Mouse (Mus musculus): ENCODE data around the gene Cdkal1. TPM values are rescaled to one million over a fixed set of nuclear protein-coding genes. Genes with fewer than 3 reads are reported as not detected.
A peak's percentile ranks its signal among the peaks of the same experiment; 100 is the strongest.

Cdkal1 gene
- polyA plus RNA-seq, 1 experiment from 2014 or later: 30.4 TPM

GRCm38 (mm10) chr13:29186748-29187147 is 668.7 kb downstream of the Cdkal1 start:
- Histone ChIP-seq H3K9me3 (no peaks in the 10 kb centered on the region), H3K4me1 (replicated peaks) (no peaks in the 10 kb centered on the region), H3K36me3 (no peaks in the 10 kb centered on the region), H3K4me3 (replicated peaks) (no peak overlapping the region), H3K27ac (no peak overlapping the region), H3K27me3 (replicated peaks) (no peaks in the 10 kb centered on the region), H3K9ac (no peak overlapping the region), H3K4me2 (replicated peaks) (no peak overlapping the region)
- WGBS: 95% methylated on average over 5 of the region's 5 CpGs
- no peak for ATAC-seq

- no peak overlapping the region for H3K4me2 ChIP-seq (replicated peaks)
- H3K9ac ChIP-seq: no peak overlapping the region
- no peaks in the 10 kb centered on the region for H3K4me1 ChIP-seq (replicated peaks)
- 53% methylated on average over 4 of the region's 4 CpGs for WGBS
- H3K27me3 ChIP-seq (replicated peaks): no peaks in the 10 kb centered on the region
- H3K4me3 ChIP-seq (replicated peaks): no peak overlapping the region
- no peaks in the 10 kb centered on the region for H3K9me3 ChIP-seq
- H3K27ac ChIP-seq: no peak overlapping the region
- no peak for ATAC-seq
- no peaks in the 10 kb centered on the region for H3K36me3 ChIP-seq
Measured at GRCm38 (mm10) chr13:29185545-29185944, 669.9 kb downstream of the Cdkal1 start.

- Histone ChIP-seq H3K4me3 (replicated peaks) (no peak overlapping the region), H3K4me2 (replicated peaks) (no peak overlapping the region), H3K27ac (no peak overlapping the region), H3K9me3 (no peaks in the 10 kb centered on the region), H3K36me3 (no peaks in the 10 kb centered on the region), H3K27me3 (replicated peaks) (no peaks in the 10 kb centered on the region), H3K9ac (no peak overlapping the region), H3K4me1 (replicated peaks) (no peaks in the 10 kb centered on the region)
- WGBS: 59% methylated on average over 2 of the region's 2 CpGs
- no peak for ATAC-seq
Measured at GRCm38 (mm10) chr13:29184545-29184944, 670.9 kb downstream of the Cdkal1 start.

GRCm38 (mm10) chr13:29179861-29180260 is 675.6 kb downstream of the Cdkal1 start:
- Histone ChIP-seq H3K9ac (no peak overlapping the region), H3K27me3 (replicated peaks) (no peaks in the 10 kb centered on the region), H3K36me3 (no peaks in the 10 kb centered on the region), H3K4me3 (replicated peaks) (no peak overlapping the region), H3K4me2 (replicated peaks) (no peak overlapping the region), H3K4me1 (replicated peaks) (no peaks in the 10 kb centered on the region), H3K27ac (no peak overlapping the region), H3K9me3 (no peaks in the 10 kb centered on the region)
- 93% methylated on average over 4 of the region's 4 CpGs for WGBS
- ATAC-seq: no peak

GRCm38 (mm10) chr13:29179260-29179659 is 676.2 kb downstream of the Cdkal1 start:
- Histone ChIP-seq H3K9me3 (no peaks in the 10 kb centered on the region), H3K27ac (no peak overlapping the region), H3K9ac (no peak overlapping the region), H3K4me3 (replicated peaks) (no peak overlapping the region), H3K4me1 (replicated peaks) (no peaks in the 10 kb centered on the region), H3K36me3 (no peaks in the 10 kb centered on the region), H3K4me2 (replicated peaks) (no peak overlapping the region), H3K27me3 (replicated peaks) (no peaks in the 10 kb centered on the region)
- 91% methylated on average over 4 of the region's 4 CpGs for WGBS
- no peak for ATAC-seq

GRCm38 (mm10) chr13:29177889-29178486 is 677.5 kb downstream of the Cdkal1 start:
- Histone ChIP-seq H3K4me3 (replicated peaks) (no peak overlapping the region), H3K27ac (no peak overlapping the region), H3K36me3 (no peaks in the 10 kb centered on the region), H3K9ac (no peak overlapping the region), H3K4me1 (replicated peaks) (no peaks in the 10 kb centered on the region), H3K27me3 (replicated peaks) (no peaks in the 10 kb centered on the region), H3K4me2 (replicated peaks) (no peak overlapping the region), H3K9me3 (no peaks in the 10 kb centered on the region)
- 32% methylated on average over 5 of the region's 5 CpGs for WGBS
- ATAC-seq: peak; percentile 55; the same call in 1 of the 2 replicates

- Histone ChIP-seq H3K4me3 (replicated peaks) (no peak overlapping the region), H3K9me3 (no peaks in the 10 kb centered on the region), H3K4me2 (replicated peaks) (no peak overlapping the region), H3K27ac (no peak overlapping the region), H3K4me1 (replicated peaks) (no peaks in the 10 kb centered on the region), H3K9ac (no peak overlapping the region), H3K27me3 (replicated peaks) (no peaks in the 10 kb centered on the region), H3K36me3 (no peaks in the 10 kb centered on the region)
- 43% methylated on average over 1 of the region's 1 CpGs for WGBS
- ATAC-seq: no peak
Measured at GRCm38 (mm10) chr13:29169356-29169755, 686.1 kb downstream of the Cdkal1 start.

GRCm38 (mm10) chr13:29164845-29165524 is 690.5 kb downstream of the Cdkal1 start:
- WGBS: 59% methylated on average over 15 of the region's 15 CpGs
- no peak for ATAC-seq

GRCm38 (mm10) chr13:29162867-29163514 is 692.5 kb downstream of the Cdkal1 start:
- H3K9ac ChIP-seq: no peak overlapping the region
- no peak overlapping the region; the same call in 1 of the 2 replicates for H3K27ac ChIP-seq
- no peaks in the 10 kb centered on the region for H3K4me1 ChIP-seq (replicated peaks)
- WGBS: 83% methylated on average over 2 of the region's 2 CpGs
- peak; percentile 92 for ATAC-seq
- no peak overlapping the region for H3K4me3 ChIP-seq (replicated peaks)
- H3K36me3 ChIP-seq: no peaks in the 10 kb centered on the region
- no peaks in the 10 kb centered on the region for H3K27me3 ChIP-seq (replicated peaks)
- no peaks in the 10 kb centered on the region for H3K9me3 ChIP-seq
- no peak overlapping the region for H3K4me2 ChIP-seq (replicated peaks)

More at GRCm38 (mm10) chr13:29164845-29165524, 690.5 kb downstream of the Cdkal1 start:
- H3K9me3 ChIP-seq: no peaks in the 10 kb centered on the region
- no peak overlapping the region for H3K4me2 ChIP-seq (replicated peaks)
- H3K27ac ChIP-seq: no peak overlapping the region
- H3K9ac ChIP-seq: no peak overlapping the region
- no peaks in the 10 kb centered on the region for H3K27me3 ChIP-seq (replicated peaks)
- no peak overlapping the region for H3K4me3 ChIP-seq (replicated peaks)
- H3K36me3 ChIP-seq: no peaks in the 10 kb centered on the region
- H3K4me1 ChIP-seq (replicated peaks): no peaks in the 10 kb centered on the region

- H3K27ac ChIP-seq: no peak overlapping the region
- no peaks in the 10 kb centered on the region for H3K4me1 ChIP-seq (replicated peaks)
- no peak overlapping the region for H3K9ac ChIP-seq
- ATAC-seq: peak; percentile 66
- H3K27me3 ChIP-seq (replicated peaks): no peaks in the 10 kb centered on the region
- 43% methylated on average over 3 of the region's 3 CpGs for WGBS
- H3K4me3 ChIP-seq (replicated peaks): no peak overlapping the region
- no peak overlapping the region for H3K4me2 ChIP-seq (replicated peaks)
- no peaks in the 10 kb centered on the region for H3K9me3 ChIP-seq
- no peaks in the 10 kb centered on the region for H3K36me3 ChIP-seq
Measured at GRCm38 (mm10) chr13:29162444-29162843, 693.0 kb downstream of the Cdkal1 start.

GRCm38 (mm10) chr13:29161436-29161835 is 694.0 kb downstream of the Cdkal1 start:
- Histone ChIP-seq H3K9me3 (no peaks in the 10 kb centered on the region), H3K4me1 (replicated peaks) (no peaks in the 10 kb centered on the region), H3K27ac (no peak overlapping the region), H3K4me3 (replicated peaks) (no peak overlapping the region), H3K36me3 (no peaks in the 10 kb centered on the region), H3K9ac (no peak overlapping the region), H3K4me2 (replicated peaks) (no peak overlapping the region), H3K27me3 (replicated peaks) (no peaks in the 10 kb centered on the region)
- WGBS: 89% methylated on average over 3 of the region's 3 CpGs
- ATAC-seq: no peak

GRCm38 (mm10) chr13:29156703-29157102 is 698.8 kb downstream of the Cdkal1 start:
- WGBS: 43% methylated on average over 4 of the region's 4 CpGs
- no peak for ATAC-seq

More at GRCm38 (mm10) chr13:29156703-29157102, 698.8 kb downstream of the Cdkal1 start:
- Histone ChIP-seq H3K4me2 (replicated peaks) (no peak overlapping the region), H3K4me3 (replicated peaks) (no peak overlapping the region), H3K9ac (no peak overlapping the region), H3K4me1 (replicated peaks) (no peaks in the 10 kb centered on the region), H3K36me3 (no peaks in the 10 kb centered on the region), H3K27ac (no peak overlapping the region), H3K27me3 (replicated peaks) (no peaks in the 10 kb centered on the region), H3K9me3 (no peaks in the 10 kb centered on the region)
